Mouse (Mus musculus) liver, embryonic 14.5 days (tissue): ENCODE data around the gene Rab3c.

Experiments
- CTCF ChIP-seq: IDR thresholded peaks from 2 replicates; pipeline ENCODE4 v1.5.1; 2016; ENCODE audit warnings: antibody characterized with exemption, low read depth, control low read depth
- EP300 ChIP-seq: IDR thresholded peaks from 2 replicates; pipeline ENCODE4 v1.6.1; 2016; ENCODE audit warnings: antibody characterized with exemption, low read depth

DNA sequence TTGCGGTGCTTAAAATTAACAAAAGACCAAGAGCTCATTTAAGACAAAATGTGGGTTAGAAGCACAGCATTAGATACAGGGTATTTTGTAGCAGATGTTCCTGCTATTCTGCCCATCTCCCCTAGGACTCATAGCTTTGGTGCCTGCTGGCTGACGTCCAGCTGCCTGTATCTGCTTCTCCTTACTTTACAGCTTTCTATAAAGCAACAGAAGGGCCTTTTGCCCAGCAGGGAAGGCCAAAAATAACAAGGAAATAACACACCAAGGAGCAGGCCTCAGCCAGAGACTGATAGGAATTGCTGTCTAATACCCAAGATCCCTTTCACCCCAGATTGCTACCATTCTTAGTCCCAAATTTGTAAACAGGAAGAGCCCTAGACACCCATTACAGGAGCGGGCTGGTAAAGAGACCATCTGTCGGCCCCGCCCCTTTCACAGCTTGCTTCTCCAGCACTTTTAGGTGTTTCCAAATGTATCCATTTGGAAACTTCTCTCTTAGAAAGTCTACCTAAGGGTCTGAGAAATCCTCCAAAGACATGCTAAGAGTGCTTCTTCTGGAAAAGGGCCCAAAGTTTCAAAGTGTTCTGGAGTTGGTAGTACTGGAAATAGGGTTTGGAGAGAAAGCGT is 183.3 kb downstream of the Rab3c start:
- TF ChIP-seq CTCF (no peak), EP300 (no peak)
